Comparison of ENCODE assay signal across 8 mouse cellular contexts in the genomic region with DNA sequence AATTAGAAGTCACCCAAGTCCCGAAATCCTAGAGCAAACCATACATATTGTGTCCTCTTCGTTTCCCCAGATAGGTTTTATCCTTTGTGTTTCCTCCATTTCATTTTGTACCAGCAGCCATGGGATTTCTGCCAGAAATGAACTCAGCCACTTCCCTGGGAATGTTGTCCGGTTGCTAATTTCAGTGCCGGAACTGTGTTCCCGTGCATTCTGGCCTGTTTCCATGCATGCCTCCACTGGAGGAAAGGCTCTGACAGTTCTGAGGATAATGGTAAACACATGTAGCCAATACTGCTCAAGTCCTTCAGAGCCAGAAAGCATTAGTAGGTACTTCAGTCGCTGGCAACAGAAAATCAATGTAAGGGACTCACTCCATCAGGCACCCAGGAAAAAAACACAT.
A peak's percentile ranks its signal among the peaks of the same experiment; 100 is the strongest.
DNase-seq lines count a peak whose midpoint lies in the region; ATAC-seq and TF ChIP-seq lines count a peak whose summit lies in the region.
"Had no signal": no experiment of that assay in that cellular context is flagged by ENCODE, and none has a peak within 500 bp of the region (broad histone marks: within the 10 kb centered on the region; RNA-seq: fewer than 3 reads in every experiment).

No protein-coding gene starts in this region.

- H3K9ac ChIP-seq in limb, embryonic 13.5 days, result no peak overlapping the region
- H3K9ac ChIP-seq in intestine, postnatal 0 days (ENCODE audit: low read depth, low read length), result no peak overlapping the region
- H3K9ac ChIP-seq in midbrain, embryonic 13.5 days (replicated peaks), result no peak overlapping the region
- H3K9ac ChIP-seq: neural tube, embryonic 13.5 days had no signal

- H3K4me2 ChIP-seq in limb, embryonic 13.5 days (replicated peaks), result peak overlapping the region; percentile 30
- no peak overlapping the region for H3K4me2 ChIP-seq in intestine, postnatal 0 days (replicated peaks; ENCODE audit: low read depth)
- H3K4me2 ChIP-seq in midbrain, embryonic 13.5 days (replicated peaks), result no peak overlapping the region
- H3K4me2 ChIP-seq: neural tube, embryonic 13.5 days had no signal

- H3K36me3 ChIP-seq in limb, embryonic 13.5 days, result no peaks in the 10 kb centered on the region
- H3K36me3 ChIP-seq in intestine, postnatal 0 days (ENCODE audit: control insufficient read depth, insufficient read depth), result no peaks in the 10 kb centered on the region
- no peaks in the 10 kb centered on the region for H3K36me3 ChIP-seq in midbrain, embryonic 13.5 days
- H3K36me3 ChIP-seq: neural tube, embryonic 13.5 days had no signal

- H3K27ac ChIP-seq in limb, embryonic 13.5 days, result no peak overlapping the region
- H3K27ac ChIP-seq in intestine, postnatal 0 days (ENCODE audit: low read depth, low read length), result no peak overlapping the region
- no peak overlapping the region for H3K27ac ChIP-seq in midbrain, embryonic 13.5 days
- H3K27ac ChIP-seq: neural tube, embryonic 13.5 days had no signal

- no peak for TF ChIP-seq CTCF in intestine, postnatal 0 days (IDR thresholded peaks at IDR 0.05; ENCODE audit: low read depth)

- intact Hi-C loops in gastrocnemius, postnatal 14 days (cut with DNase I; ENCODE audit: low total_unique reads), result no loop called here

- ATAC-seq in limb, embryonic 13.5 days (ENCODE audit: low FRiP score, low read depth), result peak; percentile 85
- no peak for ATAC-seq in intestine, postnatal 0 days
- no peak for ATAC-seq in midbrain, embryonic 13.5 days

- no peaks in the 10 kb centered on the region for H3K9me3 ChIP-seq in limb, embryonic 13.5 days
- H3K9me3 ChIP-seq in intestine, postnatal 0 days (ENCODE audit: control insufficient read depth), result no peaks in the 10 kb centered on the region
- H3K9me3 ChIP-seq in midbrain, embryonic 13.5 days, result no peaks in the 10 kb centered on the region
- H3K9me3 ChIP-seq: neural tube, embryonic 13.5 days had no signal

- DNase-seq in ovary, postnatal 14 days (ENCODE audit: low spot score), result peak; percentile 4
- no peak for DNase-seq in ovary, postnatal 10 days (ENCODE audit: low spot score)
- DNase-seq in cerebellum, postnatal 14 days, result peak; percentile 79 to 86
- DNase-seq in gastrocnemius, postnatal 14 days, result peak; percentile 60

- 0 out of 2 replicates have a peak, but pooled peaks cover 4% of the 10 kb centered on the region for H3K27me3 ChIP-seq in limb, embryonic 13.5 days
- H3K27me3 ChIP-seq in intestine, postnatal 0 days (replicated peaks; ENCODE audit: control insufficient read depth, insufficient read depth, low read length), result no peaks in the 10 kb centered on the region
- no peaks in the 10 kb centered on the region for H3K27me3 ChIP-seq in midbrain, embryonic 13.5 days
- H3K27me3 ChIP-seq: neural tube, embryonic 13.5 days had no signal

- 23% methylated on average over 6 of the region's 6 CpGs for WGBS in limb, embryonic 13.5 days
- WGBS in intestine, postnatal 0 days, result 51% methylated on average over 6 of the region's 6 CpGs
- 72% methylated on average over 6 of the region's 6 CpGs for WGBS in midbrain, embryonic 13.5 days

- no peak overlapping the region for H3K4me3 ChIP-seq in limb, embryonic 13.5 days
- H3K4me3 ChIP-seq in intestine, postnatal 0 days (ENCODE audit: low read depth, low read length), result no peak overlapping the region
- H3K4me3 ChIP-seq in midbrain, embryonic 13.5 days (replicated peaks), result no peak overlapping the region
- H3K4me3 ChIP-seq: neural tube, embryonic 13.5 days had no signal

- peaks cover 15% of the 10 kb centered on the region for H3K4me1 ChIP-seq in limb, embryonic 13.5 days
- H3K4me1 ChIP-seq in intestine, postnatal 0 days (replicated peaks; ENCODE audit: control insufficient read depth, insufficient read depth, low read length), result no peaks in the 10 kb centered on the region
- peaks cover 4% of the 10 kb centered on the region; the same call in 1 of the 2 replicates for H3K4me1 ChIP-seq in midbrain, embryonic 13.5 days (replicated peaks)
- H3K4me1 ChIP-seq: neural tube, embryonic 13.5 days had no signal
